Comparison of ENCODE assay signal across 16 mouse cellular contexts in the genomic region with DNA sequence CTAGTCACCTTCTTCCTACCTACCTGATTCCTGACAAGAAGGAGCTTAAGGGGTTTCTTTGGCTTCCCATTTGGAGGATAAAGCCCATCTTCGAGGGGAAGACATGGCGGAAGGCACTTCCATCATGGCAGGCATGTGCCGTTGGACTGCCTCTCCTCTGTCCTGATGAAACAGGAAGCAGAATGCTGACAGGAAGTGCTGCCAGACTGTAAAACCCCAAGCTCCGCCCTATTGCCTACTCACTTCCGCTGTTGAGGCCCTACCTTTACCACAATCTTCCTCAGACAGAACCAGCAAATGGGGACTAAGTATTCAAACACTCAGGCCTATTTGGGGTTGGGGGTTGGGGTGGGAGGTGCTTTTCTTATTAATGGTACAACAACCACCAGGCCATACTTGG.
DNase-seq lines count a peak whose midpoint lies in the region; ATAC-seq and TF ChIP-seq lines count a peak whose summit lies in the region.
"Had no signal": no experiment of that assay in that cellular context is flagged by ENCODE, and none has a peak within 500 bp of the region (broad histone marks: within the 10 kb centered on the region; RNA-seq: fewer than 3 reads in every experiment).

No protein-coding gene starts in this region.

- peak; percentile 68; the same call in 1 of the 2 replicates for TF ChIP-seq POLR2A in testis, adult 2 months (IDR thresholded peaks at IDR 0.05; ENCODE audit: control insufficient read depth, low read depth, low read length)

- H3K4me2 ChIP-seq in limb, embryonic 13.5 days (replicated peaks) = peak overlapping the region; percentile 42
- H3K4me2 ChIP-seq: hindbrain, embryonic 13.5 days; neural tube, embryonic 13.5 days had no signal

- H3K36me3 ChIP-seq in testis, adult 2 months (ENCODE audit: control insufficient read depth, insufficient read depth, low read length) = no peaks in the 10 kb centered on the region
- no peaks in the 10 kb centered on the region for H3K36me3 ChIP-seq in limb, embryonic 13.5 days
- H3K36me3 ChIP-seq in splenic B cell, adult 2 months (ENCODE audit: control insufficient read depth, insufficient read depth, low read length, poor library complexity, severe bottlenecking) = no peaks in the 10 kb centered on the region
- H3K36me3 ChIP-seq: hindbrain, embryonic 13.5 days; neural tube, embryonic 13.5 days had no signal

- no peaks in the 10 kb centered on the region; the same call in none of the 2 replicates for H3K4me1 ChIP-seq in testis, adult 2 months (ENCODE audit: control insufficient read depth, insufficient read depth, low read length)
- peaks cover 27% of the 10 kb centered on the region for H3K4me1 ChIP-seq in limb, embryonic 13.5 days
- H3K4me1 ChIP-seq: hindbrain, embryonic 13.5 days; neural tube, embryonic 13.5 days had no signal

- no peak overlapping the region for H3K27ac ChIP-seq in testis, adult 2 months (ENCODE audit: control insufficient read depth, insufficient read depth, low read depth, low read length)
- peak overlapping the region; percentile 79 for H3K27ac ChIP-seq in limb, embryonic 13.5 days
- H3K27ac ChIP-seq: hindbrain, embryonic 13.5 days; liver, embryonic 14.5 days; neural tube, embryonic 13.5 days had no signal

- peak; percentile 49 for ATAC-seq in activated CD4-positive, CD25-positive, alpha-beta regulatory T cell, adult 4 months
- ATAC-seq in limb, embryonic 13.5 days (ENCODE audit: low FRiP score, low read depth) = no peak

- DNase-seq in testis, postnatal 10 days (ENCODE audit: low spot score) = no peak
- DNase-seq in splenic B cell, adult 2 months (ENCODE audit: low read depth, low spot score) = peak; percentile 36
- no peak for DNase-seq in frontal cortex, postnatal 36 days (ENCODE audit: low spot score in 2 of 2)
- no peak for DNase-seq in layer of hippocampus, adult 11-12 months (ENCODE audit: low spot score)
- DNase-seq in kidney, postnatal 25 days = no peak
- DNase-seq: cerebellum, adult 18-20 months; kidney, adult 18-20 months; lung, postnatal 10 days; midbrain, embryonic 14.5 days; right cerebral cortex, adult 18-20 months had no signal

- no peaks in the 10 kb centered on the region for H3K9me3 ChIP-seq in limb, embryonic 13.5 days
- H3K9me3 ChIP-seq: hindbrain, embryonic 13.5 days; neural tube, embryonic 13.5 days had no signal

- no peaks in the 10 kb centered on the region for H3K27me3 ChIP-seq in testis, adult 2 months (ENCODE audit: control insufficient read depth, insufficient read depth, low read length)
- H3K27me3 ChIP-seq in limb, embryonic 13.5 days = no peaks in the 10 kb centered on the region
- no peaks in the 10 kb centered on the region for H3K27me3 ChIP-seq in splenic B cell, adult 2 months (ENCODE audit: control insufficient read depth, insufficient read depth, low read length, poor library complexity, severe bottlenecking)
- H3K27me3 ChIP-seq: hindbrain, embryonic 13.5 days; neural tube, embryonic 13.5 days had no signal

- no peak overlapping the region for H3K9ac ChIP-seq in limb, embryonic 13.5 days
- H3K9ac ChIP-seq: hindbrain, embryonic 13.5 days; liver, embryonic 14.5 days; neural tube, embryonic 13.5 days had no signal

- WGBS in limb, embryonic 13.5 days = 91% methylated on average over 5 of the region's 5 CpGs

- peak overlapping the region; percentile 82 for H3K4me3 ChIP-seq in testis, adult 2 months (ENCODE audit: control insufficient read depth, low read depth, low read length)
- no peak overlapping the region for H3K4me3 ChIP-seq in limb, embryonic 13.5 days
- H3K4me3 ChIP-seq: hindbrain, embryonic 13.5 days; neural tube, embryonic 13.5 days had no signal

- no peak for TF ChIP-seq CTCF in testis, adult 2 months (IDR thresholded peaks at IDR 0.05; ENCODE audit: control insufficient read depth, insufficient read depth, insufficient replicate concordance, low read depth, low read length)
